Mouse (Mus musculus) lung, postnatal 4 days (tissue): Measurements from ENCODE around the gene Acadvl.

ENCODE experiments used
- DNase-seq, 2 experiments: peaks; one replicate each; pipeline ENCODE4 v3.0.0; 2021

Acadvl gene

GRCm38 (mm10) chr11:70014880-70015558 is at the start of gene Acadvl:
Gene Acadvl, minus strand, starts transcription at chr11:70015411.
- peak; percentile 89 to 90 for DNase-seq

GRCm38 (mm10) chr11:70063053-70063452 is 47.8 kb upstream of the Acadvl start:
- DNase-seq: no peak

GRCm38 (mm10) chr11:70059930-70060329 is 44.7 kb upstream of the Acadvl start:
- no peak for DNase-seq

- DNase-seq: no peak
Measured at GRCm38 (mm10) chr11:70057805-70058204, 42.6 kb upstream of the Acadvl start.

- peak; percentile 58 to 85 for DNase-seq
Measured at GRCm38 (mm10) chr11:70055618-70056214, 40.5 kb upstream of the Acadvl start.

GRCm38 (mm10) chr11:70053898-70054570 is 38.8 kb upstream of the Acadvl start, which contains the start of gene Asgr1:
Gene Asgr1, plus strand, starts transcription at chr11:70054085.
- DNase-seq: no peak

- DNase-seq: no peak
Measured at GRCm38 (mm10) chr11:70053156-70053555, 37.9 kb upstream of the Acadvl start.

- DNase-seq: no peak
Measured at GRCm38 (mm10) chr11:70049816-70050215, 34.6 kb upstream of the Acadvl start.

GRCm38 (mm10) chr11:70049366-70049765 is 34.2 kb upstream of the Acadvl start:
- no peak for DNase-seq

- DNase-seq: peak in 1 of 2 experiments; percentile 18
Measured at GRCm38 (mm10) chr11:70045435-70045834, 30.2 kb upstream of the Acadvl start.

GRCm38 (mm10) chr11:70043665-70044064 is 28.5 kb upstream of the Acadvl start:
- DNase-seq: no peak

GRCm38 (mm10) chr11:70042309-70043085 is 27.3 kb upstream of the Acadvl start:
- no peak for DNase-seq

GRCm38 (mm10) chr11:70040184-70040583 is 25.0 kb upstream of the Acadvl start:
- DNase-seq: no peak

- no peak for DNase-seq
Measured at GRCm38 (mm10) chr11:70039631-70040030, 24.4 kb upstream of the Acadvl start.

- DNase-seq: no peak
Measured at GRCm38 (mm10) chr11:70038174-70038573, 23.0 kb upstream of the Acadvl start.

- DNase-seq: no peak
Measured at GRCm38 (mm10) chr11:70031321-70031670, 16.1 kb upstream of the Acadvl start.

- no peak for DNase-seq
Measured at GRCm38 (mm10) chr11:70030651-70031320, 15.6 kb upstream of the Acadvl start.

- no peak for DNase-seq
Measured at GRCm38 (mm10) chr11:70029829-70030550, 14.8 kb upstream of the Acadvl start.

- peak; percentile 81 to 86 for DNase-seq
Measured at GRCm38 (mm10) chr11:70029130-70029801, 14.1 kb upstream of the Acadvl start.

GRCm38 (mm10) chr11:70028401-70029129 is 13.4 kb upstream of the Acadvl start:
- DNase-seq: no peak

GRCm38 (mm10) chr11:70027397-70027796 is 12.2 kb upstream of the Acadvl start:
- peak in 1 of 2 experiments; percentile 36 for DNase-seq
